Mouse (Mus musculus) CH12.LX (cell line): Measurements from ENCODE around the gene Surf6. TPM values are rescaled to one million over a fixed set of nuclear protein-coding genes. Genes with fewer than 3 reads are reported as not detected.
A peak's percentile ranks its signal among the peaks of the same experiment; 100 is the strongest.

Experiments used
- DNase-seq: peaks from one replicate; pipeline ENCODE4 v3.0.0-alpha.2; 2013; ENCODE audit errors: extremely low read depth
- H3K27ac ChIP-seq: 2 replicates; pipeline ENCODE4 v1.5.1; 2012; ENCODE audit warnings: low read depth, mild to moderate bottlenecking, control low read depth, moderate library complexity; ENCODE audit not compliant: insufficient read depth
- H3K27me3 ChIP-seq: replicated peaks from 2 replicates; pipeline ENCODE3; 2012; ENCODE audit warnings: inconsistent platforms
- H3K36me3 ChIP-seq, 2 experiments: replicated peaks in 1 of 2; 2 replicates each; pipeline versions ENCODE3 to v1.6.1; 2012; ENCODE audit warnings: inconsistent platforms in 1 of 2, low read length in 1 of 2, mild to moderate bottlenecking in 1 of 2, mixed read lengths in 1 of 2, moderate library complexity in 1 of 2; ENCODE audit not compliant: control insufficient read depth in 1 of 2, insufficient read depth in 1 of 2
- H3K4me1 ChIP-seq, 2 experiments: 2 replicates each; pipeline ENCODE4 v1.6.1; 2012; ENCODE audit warnings: inconsistent platforms in 1 of 2, moderate library complexity in 1 of 2; ENCODE audit not compliant: insufficient read depth in 2 of 2, control insufficient read depth in 1 of 2
- H3K4me2 ChIP-seq: 2 replicates; pipeline ENCODE4 v1.6.1; 2012; ENCODE audit warnings: low read depth, mild to moderate bottlenecking, control low read depth; ENCODE audit not compliant: poor library complexity, insufficient read depth, severe bottlenecking
- H3K4me3 ChIP-seq, 3 experiments: fragments of 150-350 bp in 1 of 3; sonication (generic) in 1 of 3; replicated peaks in 1 of 3; 2 replicates each; pipeline versions ENCODE3 to v1.5.1; 2011 to 2012; ENCODE audit warnings: low read depth in 2 of 3, low read length in 2 of 3, mild to moderate bottlenecking in 2 of 3, moderate library complexity in 2 of 3, control low read depth in 1 of 3, improper control_type of control experiment in 1 of 3, inconsistent platforms in 1 of 3, mixed read lengths in 1 of 3; ENCODE audit not compliant: poor library complexity in 1 of 3
- H3K79me2 ChIP-seq: replicated peaks from 2 replicates; pipeline ENCODE4 v1.6.1; 2012; ENCODE audit warnings: mild to moderate bottlenecking, moderate library complexity; ENCODE audit not compliant: control insufficient read depth, poor library complexity, insufficient read depth, severe bottlenecking; ENCODE audit errors: extremely low read depth
- H3K9ac ChIP-seq: 2 replicates; pipeline ENCODE4 v1.6.1; 2012; ENCODE audit warnings: low read depth, mild to moderate bottlenecking, control low read depth, moderate library complexity; ENCODE audit not compliant: insufficient read depth
- H3K9me3 ChIP-seq: replicated peaks from 2 replicates; pipeline ENCODE3; 2012; ENCODE audit warnings: low read length, inconsistent platforms, mixed read lengths
- CTCF ChIP-seq, 2 experiments: IDR thresholded peaks in 1 of 2; conservative IDR thresholded peaks in 1 of 2; 2 replicates each; pipeline ENCODE4 v1.5.1; 2011 to 2012; ENCODE audit warnings: low read depth in 2 of 2, low read length in 2 of 2, improper control_type of control experiment in 1 of 2, inconsistent platforms in 1 of 2, mild to moderate bottlenecking in 1 of 2, moderate library complexity in 1 of 2
- ELF1 ChIP-seq: IDR thresholded peaks from 2 replicates; pipeline ENCODE4 v1.6.1; 2014; ENCODE audit warnings: low read depth, mild to moderate bottlenecking, inconsistent platforms, low read length, improper control_type of control experiment
- EP300 ChIP-seq: IDR thresholded peaks from 2 replicates; pipeline ENCODE4 v1.6.1; 2011; ENCODE audit warnings: low read length, improper control_type of control experiment
- KAT2A ChIP-seq: IDR thresholded peaks from 2 replicates; pipeline ENCODE4 v1.6.1; 2012; ENCODE audit warnings: low read length, improper control_type of control experiment, inconsistent platforms; ENCODE audit not compliant: insufficient replicate concordance
- MAX ChIP-seq: IDR thresholded peaks from 2 replicates; pipeline ENCODE4 v1.6.1; 2011; ENCODE audit warnings: low read length, improper control_type of control experiment
- MAZ ChIP-seq: IDR thresholded peaks from 2 replicates; pipeline ENCODE4 v1.6.1; 2012; ENCODE audit warnings: low read depth, mild to moderate bottlenecking, inconsistent platforms, low read length, improper control_type of control experiment, moderate library complexity
- RAD21 ChIP-seq: IDR thresholded peaks from 2 replicates; pipeline ENCODE4 v1.6.1; 2011; ENCODE audit warnings: low read depth, mild to moderate bottlenecking, low read length, improper control_type of control experiment, moderate library complexity
- SIN3A ChIP-seq: IDR thresholded peaks from 2 replicates; pipeline ENCODE4 v1.6.1; 2012; ENCODE audit warnings: low read length, improper control_type of control experiment, inconsistent platforms
- SMC3 ChIP-seq: IDR thresholded peaks from 2 replicates; pipeline ENCODE4 v1.6.1; 2011; ENCODE audit warnings: low read depth, low read length, improper control_type of control experiment
- TBP ChIP-seq: conservative IDR thresholded peaks from 2 replicates; pipeline ENCODE4 v1.6.1; 2011; ENCODE audit warnings: low read depth, low read length, improper control_type of control experiment
- ZC3H11A ChIP-seq: IDR thresholded peaks from 2 replicates; pipeline ENCODE4 v1.6.1; 2012; ENCODE audit warnings: low read depth, mild to moderate bottlenecking, inconsistent platforms, low read length, improper control_type of control experiment
- dilution Hi-C: fragments of 300-500 bp; cut with MboI; formaldehyde crosslinking; loops from 2 replicates; pipeline ENCODE4 v1.14.3; 2020; ENCODE audit warnings: low sequenced_read_pairs; ENCODE audit not compliant: extremely low pct_unique_long_range_greater_than_20kb, extremely low pct_ligation_motif_present
- in situ Hi-C: fragments of 300-500 bp; cut with MboI; formaldehyde crosslinking; loops from 3 replicates; pipeline ENCODE4 v1.14.3; 2019; ENCODE audit warnings: low sequenced_read_pairs, low pct_ligation_motif_present, low pct_unique_long_range_greater_than_20kb, mixed read lengths
- polyA plus RNA-seq: library from polyadenylated mRNA; unstranded; fragments of >175 nt; gene quantifications from 2 replicates; pipeline ENCODE4 v1.2.1, GENCODE M21; 2012; ENCODE audit warnings: low read depth; ENCODE audit not compliant: insufficient read length
- total RNA-seq, 2 experiments: library from RNA; depleted of rRNA; stranded (reverse); fragments of 300-350 nt in 1 of 2; fragments of >200 nt in 1 of 2; gene quantifications; 2 replicates each; pipeline ENCODE4 v1.2.3; 2012 to 2014

The Surf6 gene
- total and polyA plus RNA-seq, 3 experiments = 29.0 to 47.5 (median 34.8) TPM

DNA sequence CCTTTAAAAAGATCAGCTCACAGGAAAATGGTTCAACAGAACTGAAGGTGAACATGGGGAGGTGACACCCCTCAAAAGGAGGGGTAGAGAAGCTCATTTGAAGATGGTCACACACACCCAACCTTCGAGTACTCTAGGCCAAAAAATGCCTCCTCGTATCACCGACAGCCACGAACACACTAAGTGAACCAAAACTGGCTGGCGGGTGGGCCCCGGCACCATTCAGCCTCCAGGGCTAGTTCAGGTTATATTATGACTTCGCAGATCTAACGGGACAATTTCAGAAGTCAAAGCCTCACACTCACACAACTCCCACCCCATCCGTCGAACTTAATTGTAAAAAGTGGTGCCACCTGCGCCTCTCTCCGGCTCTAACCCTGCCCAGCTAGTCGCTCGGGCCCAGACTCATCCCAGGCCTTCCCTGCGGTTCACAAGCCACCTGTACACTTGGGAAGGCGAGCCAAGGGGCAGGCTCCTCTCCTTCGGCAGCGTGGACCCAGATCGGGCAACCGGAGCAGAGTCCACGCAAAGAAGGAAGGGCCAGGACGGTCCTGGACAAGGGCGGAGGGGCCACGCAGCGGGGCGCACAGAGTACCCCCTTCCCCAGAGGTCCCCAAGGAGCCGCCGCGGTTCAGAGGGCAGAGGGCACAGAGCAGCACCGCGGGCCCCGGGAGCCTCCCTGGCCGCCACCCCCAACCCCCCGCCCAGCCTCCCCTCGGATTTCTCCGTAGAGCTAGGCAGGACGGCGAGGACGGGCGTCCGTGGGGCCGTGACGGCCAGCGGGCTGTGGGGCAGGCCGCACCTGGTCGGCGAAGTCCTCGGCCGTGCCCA is 30.0 kb upstream of the Surf6 start:
- peaks cover 22 to 73% of the 10 kb centered on the region in 2 experiments for H3K4me1 ChIP-seq

DNA sequence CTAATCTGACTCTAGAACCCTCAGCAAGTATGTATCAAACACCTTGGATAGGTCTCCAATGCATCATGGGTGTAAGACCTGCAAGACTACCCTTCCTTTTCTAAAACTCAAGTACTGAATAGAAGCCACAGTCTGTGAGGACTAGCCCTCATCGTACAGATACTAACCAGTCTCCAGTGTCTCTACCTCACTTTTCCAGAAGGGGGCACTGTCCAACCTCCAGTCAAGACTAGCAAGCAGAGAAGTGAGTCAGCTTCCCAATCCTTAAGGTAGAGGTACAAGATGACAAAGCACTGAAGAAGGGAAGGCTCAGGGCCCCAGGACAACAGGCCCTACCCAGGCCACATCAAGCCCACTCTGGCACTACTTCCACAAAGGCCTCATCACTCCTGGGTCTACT is 27.7 kb upstream of the Surf6 start:
- H3K79me2 ChIP-seq = peaks cover 66% of the 10 kb centered on the region
- peaks cover 21 to 59% of the 10 kb centered on the region in 2 experiments for H3K4me1 ChIP-seq
- dilution Hi-C loops = no loop called here
- in situ Hi-C loops = no loop called here
- peak overlapping the region; percentile 38; the same call in 1 of the 2 replicates for H3K27ac ChIP-seq
- peak overlapping the region; percentile 96; the same call in 1 of the 2 replicates for H3K9ac ChIP-seq
- DNase-seq = peak; percentile 80
- H3K9me3 ChIP-seq = no peaks in the 10 kb centered on the region
- H3K4me3 ChIP-seq = peak overlapping the region in 1 of 3 experiments; percentile 14
- peak; percentile 76 for TF ChIP-seq RAD21
- TF ChIP-seq MAX = no peak
- TF ChIP-seq ELF1 = no peak
- peak; percentile 59 for TF ChIP-seq SMC3
- no peak for TF ChIP-seq ZC3H11A
- TF ChIP-seq MAZ = no peak
- peak; percentile 57 to 86 for TF ChIP-seq CTCF (conservative IDR thresholded peaks at IDR 0.05 in 1 of 2, IDR thresholded peaks at IDR 0.05 in 1 of 2; ENCODE audit: low read depth in 2 of 2, low read length in 2 of 2)
- H3K27me3 ChIP-seq = no peaks in the 10 kb centered on the region
- H3K36me3 ChIP-seq = peaks cover 38 to 62% of the 10 kb centered on the region in 2 experiments
- peak overlapping the region; percentile 30; the same call in 1 of the 2 replicates for H3K4me2 ChIP-seq

More for the DNA sequence above, 30.0 kb upstream of the Surf6 start:
- Histone ChIP-seq H3K4me2 (peak overlapping the region; percentile 89; the same call in 1 of the 2 replicates), H3K27ac (peak overlapping the region; percentile 61), H3K9ac (peak overlapping the region; percentile 96), H3K36me3 (peaks cover 22 to 40% of the 10 kb centered on the region in 2 experiments), H3K79me2 (peaks cover 51% of the 10 kb centered on the region), H3K9me3 (no peaks in the 10 kb centered on the region), H3K4me3 (peak overlapping the region; percentile 83 to 94 (median 94)), H3K27me3 (no peaks in the 10 kb centered on the region)
- DNase-seq = no peak
- TF ChIP-seq EP300 (no peak), SIN3A (peak; percentile 74), KAT2A (0 out of 2 replicates have a peak, but pooled peaks have one; percentile 24), TBP (0 out of 2 replicates have a peak, but pooled peaks have one; percentile 21)
- dilution Hi-C loops (no loop called here), in situ Hi-C loops (no loop called here)
